Mouse (Mus musculus) ES-Bruce4 (cell line): ENCODE measurements at regions not wholly inside any gene's neighbourhood (a gene's known extent, or its start where the extent isn't known, plus 50 kb on each side); places are given as distances from the start of the nearest gene placed in this dataset.

Experiments
- CTCF ChIP-seq: IDR thresholded peaks from one replicate; pipeline ENCODE4 v1.8.1; 2011; ENCODE audit warnings: low read depth, low read length
- EP300 ChIP-seq: IDR thresholded peaks from 2 replicates; pipeline ENCODE4 v1.6.1; 2011; ENCODE audit warnings: low read depth, low read length; ENCODE audit not compliant: insufficient read depth
- POLR2A ChIP-seq: IDR thresholded peaks from one replicate; pipeline ENCODE4 v1.8.1; 2011; ENCODE audit warnings: low read length; ENCODE audit not compliant: insufficient read depth

GRCm38 (mm10) chr1:90317902-90318301 lies 114.1 kb downstream of the Ackr3 start:
- no peak for TF ChIP-seq CTCF
- TF ChIP-seq POLR2A, result no peak
- no peak for TF ChIP-seq EP300
